Mouse (Mus musculus) MEL (cell line): ENCODE measurements around the gene Sptbn4. TPM values are rescaled to one million over a fixed set of nuclear protein-coding genes. Genes with fewer than 3 reads are reported as not detected.

ENCODE experiments used
- DNase-seq: peaks from one replicate; pipeline ENCODE4 v3.0.0; 2011; ENCODE audit warnings: low read depth, low spot score
- H3K27ac ChIP-seq: 2 replicates; pipeline ENCODE4 v1.5.1; 2012; ENCODE audit warnings: low read depth, mild to moderate bottlenecking, control low read depth, low read length, moderate library complexity; ENCODE audit not compliant: control insufficient read depth
- H3K27me3 ChIP-seq, 2 experiments: fragments of 150-350 bp in 1 of 2; sonication (generic) in 1 of 2; 2 replicates each; pipeline ENCODE4 v1.6.1; 2012; ENCODE audit warnings: low read length in 2 of 2, mild to moderate bottlenecking in 2 of 2, improper control_type of control experiment in 1 of 2, moderate library complexity in 1 of 2; ENCODE audit not compliant: insufficient read depth in 2 of 2, control insufficient read depth in 1 of 2
- H3K36me3 ChIP-seq, 2 experiments: 2 replicates each; pipeline ENCODE4 v1.6.1; 2012 to 2014; ENCODE audit warnings: low read length in 2 of 2, improper control_type of control experiment in 1 of 2, inconsistent platforms in 1 of 2, mild to moderate bottlenecking in 1 of 2; ENCODE audit not compliant: insufficient read depth in 2 of 2, control insufficient read depth in 1 of 2
- H3K4me1 ChIP-seq, 2 experiments: fragments of 150-350 bp in 1 of 2; sonication (generic) in 1 of 2; 2 replicates each; pipeline ENCODE4 v1.6.1; 2012; ENCODE audit warnings: low read length in 2 of 2, improper control_type of control experiment in 1 of 2, mild to moderate bottlenecking in 1 of 2; ENCODE audit not compliant: insufficient read depth in 2 of 2, control insufficient read depth in 1 of 2
- H3K4me3 ChIP-seq, 2 experiments: fragments of 150-350 bp in 1 of 2; sonication (generic) in 1 of 2; 2 replicates each; pipeline ENCODE4 v1.5.1; 2012; ENCODE audit warnings: low read depth in 2 of 2, low read length in 2 of 2, mild to moderate bottlenecking in 2 of 2, moderate library complexity in 2 of 2, control low read depth in 1 of 2, improper control_type of control experiment in 1 of 2; ENCODE audit not compliant: control insufficient read depth in 1 of 2, insufficient read depth in 1 of 2
- H3K79me2 ChIP-seq: 2 replicates; pipeline ENCODE4 v1.6.1; 2012; ENCODE audit warnings: mild to moderate bottlenecking, low read length, moderate library complexity; ENCODE audit not compliant: control insufficient read depth, poor library complexity, insufficient read depth
- H3K9ac ChIP-seq: 2 replicates; pipeline ENCODE4 v1.6.1; 2012; ENCODE audit warnings: low read depth, mild to moderate bottlenecking, control low read depth, low read length, moderate library complexity; ENCODE audit not compliant: control insufficient read depth, poor library complexity, severe bottlenecking
- H3K9me3 ChIP-seq: fragments of 150-350 bp; sonication (generic); replicated peaks from 2 replicates; pipeline ENCODE4 v1.6.1; 2012; ENCODE audit warnings: mild to moderate bottlenecking, low read length, improper control_type of control experiment, moderate library complexity; ENCODE audit not compliant: insufficient read depth
- CHD1 ChIP-seq: IDR thresholded peaks from 2 replicates; pipeline ENCODE4 v1.6.1; 2012; ENCODE audit warnings: low read depth, mild to moderate bottlenecking, inconsistent platforms, low read length, improper control_type of control experiment
- CHD2 ChIP-seq: IDR thresholded peaks from 2 replicates; pipeline ENCODE4 v1.6.1; 2011; ENCODE audit warnings: low read length, improper control_type of control experiment
- CTCF ChIP-seq, 3 experiments: IDR thresholded peaks in 2 of 3; conservative IDR thresholded peaks in 1 of 3; 2 replicates each; pipeline ENCODE4 v1.5.1; 2011 to 2012; ENCODE audit warnings: low read length in 3 of 3, low read depth in 2 of 3, mild to moderate bottlenecking in 2 of 3, improper control_type of control experiment in 1 of 3, inconsistent platforms in 1 of 3, mixed read lengths in 1 of 3, moderate library complexity in 1 of 3; ENCODE audit not compliant: control insufficient read depth in 1 of 3, insufficient read depth in 1 of 3, poor library complexity in 1 of 3, severe bottlenecking in 1 of 3
- E2F4 ChIP-seq: IDR thresholded peaks from 2 replicates; pipeline ENCODE4 v1.6.1; 2011; ENCODE audit warnings: low read depth, low read length, improper control_type of control experiment, borderline replicate concordance
- EP300 ChIP-seq, 2 experiments: IDR thresholded peaks; 2 replicates each; pipeline ENCODE4 v1.6.1; 2011; ENCODE audit warnings: improper control_type of control experiment in 2 of 2, low read length in 2 of 2, low read depth in 1 of 2, mild to moderate bottlenecking in 1 of 2
- ETS1 ChIP-seq: IDR thresholded peaks from 2 replicates; pipeline ENCODE4 v1.6.1; 2012; ENCODE audit warnings: low read depth, mild to moderate bottlenecking, inconsistent platforms, low read length, improper control_type of control experiment, moderate library complexity
- GABPA ChIP-seq: IDR thresholded peaks from 2 replicates; pipeline ENCODE4 v1.6.1; 2012; ENCODE audit warnings: low read depth, mild to moderate bottlenecking, inconsistent platforms, low read length, improper control_type of control experiment, moderate library complexity
- HCFC1 ChIP-seq: IDR thresholded peaks from 2 replicates; pipeline ENCODE4 v1.6.1; 2012; ENCODE audit warnings: low read depth, mild to moderate bottlenecking, inconsistent platforms, low read length, improper control_type of control experiment, moderate library complexity
- JUND ChIP-seq: IDR thresholded peaks from 2 replicates; pipeline ENCODE4 v1.6.1; 2011; ENCODE audit warnings: low read depth, mild to moderate bottlenecking, improper control_type of control experiment, low read length
- MAFK ChIP-seq: IDR thresholded peaks from 2 replicates; pipeline ENCODE4 v1.6.1; 2011; ENCODE audit warnings: low read depth, mild to moderate bottlenecking, low read length, improper control_type of control experiment, borderline replicate concordance
- MAX ChIP-seq: IDR thresholded peaks from 2 replicates; pipeline ENCODE4 v1.6.1; 2011; ENCODE audit warnings: low read length, improper control_type of control experiment
- MAZ ChIP-seq: IDR thresholded peaks from 2 replicates; pipeline ENCODE4 v1.6.1; 2012; ENCODE audit warnings: low read depth, mild to moderate bottlenecking, inconsistent platforms, low read length, improper control_type of control experiment
- MYB ChIP-seq: IDR thresholded peaks from 2 replicates; pipeline ENCODE4 v1.6.1; 2011; ENCODE audit warnings: mild to moderate bottlenecking, low read depth, low read length, improper control_type of control experiment
- MYC ChIP-seq: IDR thresholded peaks from 2 replicates; pipeline ENCODE4 v1.6.1; 2011; ENCODE audit warnings: low read depth, mild to moderate bottlenecking, low read length, improper control_type of control experiment, moderate library complexity
- NELFE ChIP-seq: IDR thresholded peaks from 2 replicates; pipeline ENCODE4 v1.6.1; 2011; ENCODE audit warnings: low read depth, low read length, improper control_type of control experiment
- NRF1 ChIP-seq: IDR thresholded peaks from 2 replicates; pipeline ENCODE4 v1.6.1; 2014; ENCODE audit warnings: low read depth, mild to moderate bottlenecking, inconsistent platforms, low read length, improper control_type of control experiment, moderate library complexity; ENCODE audit not compliant: poor library complexity, insufficient read depth, severe bottlenecking
- POLR2A ChIP-seq, 2 experiments: IDR thresholded peaks; 2 replicates each; pipeline ENCODE4 v1.6.1; 2011 to 2012; ENCODE audit warnings: low read length in 2 of 2, mild to moderate bottlenecking in 2 of 2, control low read depth in 1 of 2, improper control_type of control experiment in 1 of 2, low read depth in 1 of 2, moderate library complexity in 1 of 2; ENCODE audit not compliant: control insufficient read depth in 1 of 2, insufficient read depth in 1 of 2, poor library complexity in 1 of 2
- POLR2AphosphoS2 ChIP-seq: IDR thresholded peaks from 2 replicates; pipeline ENCODE4 v1.6.1; 2011; ENCODE audit warnings: low read length, improper control_type of control experiment
- RAD21 ChIP-seq: IDR thresholded peaks from 2 replicates; pipeline ENCODE4 v1.6.1; 2011; ENCODE audit warnings: mild to moderate bottlenecking, low read depth, low read length, improper control_type of control experiment
- SMC3 ChIP-seq: IDR thresholded peaks from 2 replicates; pipeline ENCODE4 v1.6.1; 2011; ENCODE audit warnings: low read depth, low read length, improper control_type of control experiment
- TAL1 ChIP-seq: IDR thresholded peaks from 2 replicates; pipeline ENCODE4 v1.6.1; 2012; ENCODE audit warnings: mild to moderate bottlenecking, inconsistent platforms, low read length, moderate library complexity, mixed read lengths
- TBP ChIP-seq: IDR thresholded peaks from 2 replicates; pipeline ENCODE4 v1.8.0; 2011; ENCODE audit warnings: low read depth, low read length, improper control_type of control experiment
- USF1 ChIP-seq: IDR thresholded peaks from 2 replicates; pipeline ENCODE4 v1.6.1; 2014; ENCODE audit warnings: low read depth, mild to moderate bottlenecking, inconsistent platforms, low read length, improper control_type of control experiment, moderate library complexity
- USF2 ChIP-seq, 2 experiments: IDR thresholded peaks; 2 replicates each; pipeline ENCODE4 v1.6.1; 2011 to 2012; ENCODE audit warnings: improper control_type of control experiment in 2 of 2, low read length in 2 of 2, borderline replicate concordance in 1 of 2, inconsistent platforms in 1 of 2, low read depth in 1 of 2, mild to moderate bottlenecking in 1 of 2; ENCODE audit not compliant: insufficient read depth in 1 of 2
- ZC3H11A ChIP-seq: IDR thresholded peaks from 2 replicates; pipeline ENCODE4 v1.6.1; 2012; ENCODE audit warnings: low read depth, mild to moderate bottlenecking, inconsistent platforms, low read length, improper control_type of control experiment
- ZKSCAN1 ChIP-seq: IDR thresholded peaks from 2 replicates; pipeline ENCODE4 v1.6.1; 2012; ENCODE audit warnings: low read depth, mild to moderate bottlenecking, inconsistent platforms, low read length, improper control_type of control experiment, moderate library complexity
- ZMIZ1 ChIP-seq: IDR thresholded peaks from 2 replicates; pipeline ENCODE4 v1.6.1; 2012; ENCODE audit warnings: low read depth, mild to moderate bottlenecking, inconsistent platforms, low read length, improper control_type of control experiment, moderate library complexity
- polyA plus RNA-seq, 2 experiments: library from polyadenylated mRNA; stranded (reverse) in 1 of 2; unstranded in 1 of 2; fragments of >175 nt in 1 of 2; fragments of >200 nt in 1 of 2; gene quantifications; 2 replicates each; pipeline versions ENCODE4 v1.2.1 to v1.2.4; 2012; ENCODE audit warnings: low replicate concordance in 2 of 2, low read depth in 1 of 2; ENCODE audit not compliant: insufficient read length in 2 of 2, insufficient read depth in 1 of 2, missing spikeins in 1 of 2
- total RNA-seq: library from RNA; depleted of rRNA; stranded (reverse); fragments of 300-350 nt; gene quantifications from 2 replicates; pipeline ENCODE4 v1.2.3, GENCODE M21; 2012

Gene Sptbn4
- total and polyA plus RNA-seq, 3 experiments = 0.19 to 0.68 TPM; not detected in 1

GRCm38 (mm10) chr7:27467648-27468047 lies 20.2 kb upstream of the Sptbn4 start:
- no peaks in the 10 kb centered on the region for H3K27me3 ChIP-seq
- no peak for DNase-seq
- H3K27ac ChIP-seq = no peak overlapping the region
- no peaks in the 10 kb centered on the region; the same call in 1 of the 2 replicates for H3K79me2 ChIP-seq
- no peaks in the 10 kb centered on the region for H3K9me3 ChIP-seq
- peaks cover 0 to 6% of the 10 kb centered on the region in 2 experiments for H3K36me3 ChIP-seq
- TF ChIP-seq MAZ (no peak), ZC3H11A (no peak), HCFC1 (no peak), NELFE (no peak), POLR2AphosphoS2 (no peak), ETS1 (no peak), JUND (no peak), TBP (no peak), CTCF (IDR thresholded peaks at IDR 0.05 in 2 of 3, conservative IDR thresholded peaks at IDR 0.05 in 1 of 3; ENCODE audit: control insufficient read depth in 1 of 3, insufficient read depth in 1 of 3, low read depth in 2 of 3, low read length in 3 of 3, poor library complexity in 1 of 3, severe bottlenecking in 1 of 3) (no peak), POLR2A (IDR thresholded peaks at IDR 0.05; ENCODE audit: control insufficient read depth in 1 of 2, insufficient read depth in 1 of 2, low read depth in 1 of 2, low read length in 2 of 2, poor library complexity in 1 of 2) (no peak), CHD2 (no peak), MYB (no peak), MYC (no peak), GABPA (no peak), USF2 (IDR thresholded peaks at IDR 0.05; ENCODE audit: borderline replicate concordance in 1 of 2, insufficient read depth in 1 of 2, low read depth in 1 of 2, low read length in 2 of 2) (no peak), RAD21 (no peak), MAX (no peak), ZMIZ1 (no peak), ZKSCAN1 (no peak), EP300 (IDR thresholded peaks at IDR 0.05; ENCODE audit: low read depth in 1 of 2, low read length in 2 of 2) (no peak)
- no peak overlapping the region for H3K9ac ChIP-seq
- peaks cover 2 to 4% of the 10 kb centered on the region in 2 experiments; a peak in 2 of 4 replicates for H3K4me1 ChIP-seq
- H3K4me3 ChIP-seq = no peak overlapping the region

- H3K4me3 ChIP-seq = no peak overlapping the region
- no peaks in the 10 kb centered on the region for H3K27me3 ChIP-seq
- H3K36me3 ChIP-seq = peaks cover 0 to 22% of the 10 kb centered on the region in 2 experiments; a peak in 3 of 4 replicates
- DNase-seq = no peak
- H3K27ac ChIP-seq = no peak overlapping the region
- H3K9me3 ChIP-seq = no peaks in the 10 kb centered on the region
- peaks cover 5 to 10% of the 10 kb centered on the region in 2 experiments for H3K4me1 ChIP-seq
- peaks cover 5% of the 10 kb centered on the region; the same call in 1 of the 2 replicates for H3K79me2 ChIP-seq
- TF ChIP-seq NRF1 = no peak
- TF ChIP-seq MAFK = no peak
- TF ChIP-seq CHD2 = no peak
- no peak for TF ChIP-seq TAL1
- no peak for TF ChIP-seq ETS1
- TF ChIP-seq POLR2AphosphoS2 = no peak
- TF ChIP-seq USF1 = no peak
- no peak for TF ChIP-seq CHD1
- no peak for TF ChIP-seq RAD21
- TF ChIP-seq NELFE = no peak
- no peak for TF ChIP-seq MYB
- TF ChIP-seq MYC = no peak
- no peak for TF ChIP-seq CTCF (IDR thresholded peaks at IDR 0.05 in 2 of 3, conservative IDR thresholded peaks at IDR 0.05 in 1 of 3; ENCODE audit: control insufficient read depth in 1 of 3, insufficient read depth in 1 of 3, low read depth in 2 of 3, low read length in 3 of 3, poor library complexity in 1 of 3, severe bottlenecking in 1 of 3)
- TF ChIP-seq E2F4 = no peak
- TF ChIP-seq SMC3 = no peak
- TF ChIP-seq GABPA = no peak
- no peak overlapping the region for H3K9ac ChIP-seq
These were observed 13.0 kb upstream of the Sptbn4 start for GRCm38 (mm10) chr7:27460477-27460876.
